Mouse (Mus musculus): ENCODE measurements at regions not wholly inside any gene's neighbourhood (a gene's known extent, or its start where the extent isn't known, plus 50 kb on each side); places are given as distances from the start of the nearest gene placed in this dataset.

- 81% methylated on average over 3 of the region's 3 CpGs for WGBS (ENCODE audit: insufficient replicate concordance)
Measured at GRCm38 (mm10) chr13:112004126-112004525, 195.3 kb upstream of the Map3k1 start.

GRCm38 (mm10) chr13:112005421-112005820, 196.6 kb upstream of the Map3k1 start:
- Histone ChIP-seq H3K36me3 (no peaks in the 10 kb centered on the region), H3K4me1 (replicated peaks) (peaks cover 31% of the 10 kb centered on the region), H3K4me2 (no peak overlapping the region), H3K27ac (no peak overlapping the region), H3K4me3 (replicated peaks) (no peak overlapping the region), H3K9ac (no peak overlapping the region), H3K27me3 (peaks cover 23% of the 10 kb centered on the region), H3K9me3 (replicated peaks) (0 out of 2 replicates have a peak, but pooled peaks cover 5% of the 10 kb centered on the region)
- DNase-seq: no peak
- ATAC-seq (ENCODE audit: low read depth): no peak
- WGBS (ENCODE audit: insufficient replicate concordance): 65% methylated on average over 8 of the region's 8 CpGs

More at GRCm38 (mm10) chr13:112004126-112004525, 195.3 kb upstream of the Map3k1 start:
- Histone ChIP-seq H3K9ac (no peak overlapping the region), H3K27ac (no peak overlapping the region), H3K4me1 (replicated peaks) (peaks cover 31% of the 10 kb centered on the region), H3K36me3 (no peaks in the 10 kb centered on the region), H3K9me3 (replicated peaks) (0 out of 2 replicates have a peak, but pooled peaks cover 1% of the 10 kb centered on the region), H3K4me3 (replicated peaks) (no peak overlapping the region), H3K27me3 (peaks cover 29% of the 10 kb centered on the region), H3K4me2 (no peak overlapping the region)
- no peak for DNase-seq
- no peak for ATAC-seq (ENCODE audit: low read depth)

- peaks cover 6% of the 10 kb centered on the region for H3K4me1 ChIP-seq (replicated peaks)
- ATAC-seq (ENCODE audit: low read depth): no peak
Measured at GRCm38 (mm10) chr13:112008806-112009205, 200.0 kb upstream of the Map3k1 start.

GRCm38 (mm10) chr13:112009288-112009687, 200.5 kb upstream of the Map3k1 start:
- no peak overlapping the region; the same call in 1 of the 2 replicates for H3K27ac ChIP-seq
- H3K36me3 ChIP-seq: no peaks in the 10 kb centered on the region
- ATAC-seq (ENCODE audit: low read depth) (no peak), DNase-seq (no peak)
- H3K9ac ChIP-seq: no peak overlapping the region
- H3K4me3 ChIP-seq (replicated peaks): no peak overlapping the region
- WGBS (ENCODE audit: insufficient replicate concordance): 67% methylated on average over 3 of the region's 3 CpGs
- no peak overlapping the region for H3K4me2 ChIP-seq
- 0 out of 2 replicates have a peak, but pooled peaks cover 5% of the 10 kb centered on the region for H3K9me3 ChIP-seq (replicated peaks)
- H3K27me3 ChIP-seq: peaks cover 16% of the 10 kb centered on the region
- peaks cover 6% of the 10 kb centered on the region for H3K4me1 ChIP-seq (replicated peaks)

More at GRCm38 (mm10) chr13:112008806-112009205, 200.0 kb upstream of the Map3k1 start:
- Histone ChIP-seq H3K36me3 (no peaks in the 10 kb centered on the region), H3K4me2 (no peak overlapping the region), H3K9me3 (replicated peaks) (0 out of 2 replicates have a peak, but pooled peaks cover 5% of the 10 kb centered on the region), H3K27me3 (peaks cover 16% of the 10 kb centered on the region), H3K27ac (no peak overlapping the region), H3K4me3 (replicated peaks) (no peak overlapping the region), H3K9ac (no peak overlapping the region)
- DNase-seq: no peak
- WGBS (ENCODE audit: insufficient replicate concordance): 80% methylated on average over 5 of the region's 5 CpGs

- Histone ChIP-seq H3K9ac (no peak overlapping the region), H3K4me1 (replicated peaks) (peaks cover 9% of the 10 kb centered on the region), H3K4me3 (replicated peaks) (no peak overlapping the region), H3K27ac (no peak overlapping the region), H3K4me2 (no peak overlapping the region), H3K27me3 (peaks cover 16% of the 10 kb centered on the region), H3K36me3 (no peaks in the 10 kb centered on the region), H3K9me3 (replicated peaks) (0 out of 2 replicates have a peak, but pooled peaks cover 7% of the 10 kb centered on the region)
- no peak for ATAC-seq (ENCODE audit: low read depth)
- 69% methylated on average over 8 of the region's 8 CpGs for WGBS (ENCODE audit: insufficient replicate concordance)
- DNase-seq: no peak
Measured at GRCm38 (mm10) chr13:112010464-112010863, 201.7 kb upstream of the Map3k1 start.

- H3K4me3 ChIP-seq (replicated peaks): no peak overlapping the region
- no peak for ATAC-seq (ENCODE audit: low read depth)
- H3K27ac ChIP-seq: no peak overlapping the region
- no peaks in the 10 kb centered on the region for H3K36me3 ChIP-seq
- peaks cover 14% of the 10 kb centered on the region for H3K27me3 ChIP-seq
- WGBS (ENCODE audit: insufficient replicate concordance): 45% methylated on average over 1 of the region's 1 CpGs
- H3K4me2 ChIP-seq: no peak overlapping the region
- H3K9ac ChIP-seq: no peak overlapping the region
- DNase-seq: no peak
- H3K4me1 ChIP-seq (replicated peaks): peaks cover 24% of the 10 kb centered on the region
- 0 out of 2 replicates have a peak, but pooled peaks cover 7% of the 10 kb centered on the region for H3K9me3 ChIP-seq (replicated peaks)
Measured at GRCm38 (mm10) chr13:112012640-112013039, 203.8 kb upstream of the Map3k1 start.

- H3K4me2 ChIP-seq: no peak overlapping the region
- no peak overlapping the region for H3K9ac ChIP-seq
- 0 out of 2 replicates have a peak, but pooled peaks cover 3% of the 10 kb centered on the region for H3K9me3 ChIP-seq (replicated peaks)
- H3K4me3 ChIP-seq (replicated peaks): no peak overlapping the region
- no peaks in the 10 kb centered on the region for H3K36me3 ChIP-seq
- peak overlapping the region; percentile 31; the same call in 1 of the 2 replicates for H3K27ac ChIP-seq
- no peak for DNase-seq
- peaks cover 43% of the 10 kb centered on the region for H3K4me1 ChIP-seq (replicated peaks)
- WGBS (ENCODE audit: insufficient replicate concordance): 99% methylated on average over 3 of the region's 3 CpGs
- no peak for ATAC-seq (ENCODE audit: low read depth)
- peaks cover 8% of the 10 kb centered on the region for H3K27me3 ChIP-seq
Measured at GRCm38 (mm10) chr13:112015083-112015482, 206.3 kb upstream of the Map3k1 start.

GRCm38 (mm10) chr13:112016280-112016679, 207.5 kb upstream of the Map3k1 start:
- Histone ChIP-seq H3K4me3 (replicated peaks) (no peak overlapping the region), H3K9me3 (replicated peaks) (0 out of 2 replicates have a peak, but pooled peaks cover 3% of the 10 kb centered on the region), H3K4me2 (peak overlapping the region; percentile 19; the same call in 1 of the 2 replicates), H3K36me3 (no peaks in the 10 kb centered on the region), H3K9ac (peak overlapping the region; percentile 45), H3K27ac (peak overlapping the region; percentile 79), H3K27me3 (peaks cover 4% of the 10 kb centered on the region), H3K4me1 (replicated peaks) (peaks cover 43% of the 10 kb centered on the region)
- ATAC-seq (ENCODE audit: low read depth): peak; percentile 81
- peak; percentile 60 for DNase-seq

- Histone ChIP-seq H3K27me3 (no peaks in the 10 kb centered on the region), H3K36me3 (no peaks in the 10 kb centered on the region), H3K4me2 (0 out of 2 replicates have a peak overlapping the region, but pooled peaks have one; percentile 13), H3K4me1 (replicated peaks) (peaks cover 49% of the 10 kb centered on the region), H3K9me3 (replicated peaks) (0 out of 2 replicates have a peak, but pooled peaks cover 3% of the 10 kb centered on the region), H3K27ac (peak overlapping the region; percentile 54), H3K4me3 (replicated peaks) (no peak overlapping the region), H3K9ac (peak overlapping the region; percentile 10; the same call in 1 of the 2 replicates)
- DNase-seq (no peak), ATAC-seq (ENCODE audit: low read depth) (peak; percentile 47)
- 74% methylated on average over 7 of the region's 7 CpGs for WGBS (ENCODE audit: insufficient replicate concordance)
Measured at GRCm38 (mm10) chr13:112018497-112019281, 209.9 kb upstream of the Map3k1 start.

- Histone ChIP-seq H3K4me3 (replicated peaks) (no peak overlapping the region), H3K4me2 (no peak overlapping the region), H3K27me3 (no peaks in the 10 kb centered on the region), H3K36me3 (no peaks in the 10 kb centered on the region), H3K4me1 (replicated peaks) (peaks cover 58% of the 10 kb centered on the region), H3K9ac (0 out of 2 replicates have a peak overlapping the region, but pooled peaks have one; percentile 10), H3K27ac (peak overlapping the region; percentile 54), H3K9me3 (replicated peaks) (0 out of 2 replicates have a peak, but pooled peaks cover 3% of the 10 kb centered on the region)
- 80% methylated on average over 5 of the region's 5 CpGs for WGBS (ENCODE audit: insufficient replicate concordance)
- no peak for DNase-seq
- no peak for ATAC-seq (ENCODE audit: low read depth)
Measured at GRCm38 (mm10) chr13:112019575-112019974, 210.8 kb upstream of the Map3k1 start.

GRCm38 (mm10) chr13:112023171-112023570, 214.4 kb upstream of the Map3k1 start:
- DNase-seq: no peak
- no peak overlapping the region for H3K4me3 ChIP-seq (replicated peaks)
- peaks cover 48% of the 10 kb centered on the region for H3K4me1 ChIP-seq (replicated peaks)
- no peak overlapping the region for H3K4me2 ChIP-seq
- WGBS (ENCODE audit: insufficient replicate concordance): 62% methylated on average over 4 of the region's 4 CpGs
- H3K9me3 ChIP-seq (replicated peaks): no peaks in the 10 kb centered on the region
- no peak overlapping the region for H3K9ac ChIP-seq
- H3K27me3 ChIP-seq: 0 out of 2 replicates have a peak, but pooled peaks cover 2% of the 10 kb centered on the region
- no peaks in the 10 kb centered on the region for H3K36me3 ChIP-seq
- peak overlapping the region; percentile 83; the same call in 1 of the 2 replicates for H3K27ac ChIP-seq
- ATAC-seq (ENCODE audit: low read depth): no peak

Measured in liver, embryonic 13.5 days (tissue).